Comparison of ENCODE assay signal across 18 mouse cellular contexts in genomic region chr16:23094136-23094535, GRCm38 (mm10). TPM values are rescaled to one million over a fixed set of nuclear protein-coding genes. Genes with fewer than 3 reads are reported as not detected.
DNase-seq lines count a peak whose midpoint lies in the region.
"Had no signal": no experiment of that assay in that cellular context is flagged by ENCODE, and none has a peak within 500 bp of the region (broad histone marks: within the 10 kb centered on the region; RNA-seq: fewer than 3 reads in every experiment).

No protein-coding gene starts in this region.

- intact Hi-C loops in left cerebral cortex, postnatal 25 days (cut with DNase I), result no loop called here

- peak; percentile 22 for DNase-seq in adrenal gland, postnatal 25 days
- no peak for DNase-seq in adrenal gland, postnatal 36 days
- DNase-seq in heart, adult 11 months, result peak; percentile 85
- DNase-seq in heart, adult 8-10 months (ENCODE audit: low spot score), result no peak
- peak; percentile 59 for DNase-seq in 3T3-L1 (ENCODE audit: low read depth, low spot score)
- no peak for DNase-seq in left cerebral cortex, postnatal 25 days (ENCODE audit: low spot score in 2 of 2)
- no peak for DNase-seq in embryo, embryonic 10 days (ENCODE audit: low spot score)
- DNase-seq: adrenal gland, adult 2 months; cerebellum, adult 18-20 months; cerebellum, adult 9-10 months; forebrain, postnatal 0 days; gastrocnemius, adult 2 months; gastrocnemius, postnatal 14 days; heart, adult 18-20 months; heart, postnatal 14 days; heart, postnatal 4 days; kidney, adult 2 months had no signal

RNA-seq across cellular contexts. Expression of gene Eif4a2, which starts 13.1 kb away (rescaled TPM):
- total RNA-seq in adrenal gland, postnatal 25 days (2021), result 464 and 587 TPM in 2 replicates
- total RNA-seq in adrenal gland, postnatal 36 days (2021), result 100 to 1,000 TPM; 505 to 659 TPM
- 100 to 1,000 TPM; 355 to 426 (median 380) TPM for total RNA-seq in heart, adult 8-10 months (2022)
- 100 to 1,000 TPM; 884 to 895 TPM for total RNA-seq in left cerebral cortex, postnatal 25 days (2021)

RNA-seq across cellular contexts. Expression of gene Rfc4, which starts 33.4 kb away (rescaled TPM):
- 9.9 and 10.4 TPM in 2 replicates for total RNA-seq in adrenal gland, postnatal 25 days (2021)
- 1 to 10 TPM; 8.8 TPM for total RNA-seq in adrenal gland, postnatal 36 days (2021)
- total RNA-seq in heart, adult 8-10 months (2022), result 10 to 100 TPM in 1 of 4 experiments, 1 to 10 TPM in 3; 6.7 to 11.0 (median 7.6) TPM
- total RNA-seq in left cerebral cortex, postnatal 25 days (2021), result 1 to 10 TPM; 3.6 to 4.4 TPM

RNA-seq across cellular contexts. Expression of gene Kng1, which starts 36.5 kb away (rescaled TPM):
- 0.24 and 13.8 TPM in 2 replicates for total RNA-seq in adrenal gland, postnatal 25 days (2021)
- total RNA-seq in adrenal gland, postnatal 36 days (2021), result 1 to 10 TPM in 1 of 2 experiments, under 1 TPM in 1; 0.36 to 1.3 TPM
- total RNA-seq in heart, adult 8-10 months (2022), result not detected
- not detected for total RNA-seq in left cerebral cortex, postnatal 25 days (2021)
- total RNA-seq: forebrain, postnatal 0 days; gastrocnemius, adult 2 months; gastrocnemius, postnatal 14 days; heart, adult 18-20 months; heart, postnatal 14 days; hindbrain, postnatal 0 days had no signal

RNA-seq across cellular contexts. Expression of gene Adipoq, which starts 52.2 kb away (rescaled TPM):
- total RNA-seq in adrenal gland, postnatal 25 days (2021), result 138 and 160 TPM in 2 replicates
- total RNA-seq in adrenal gland, postnatal 36 days (2021), result 100 to 1,000 TPM; 289 to 393 TPM
- total RNA-seq in heart, adult 8-10 months (2022), result 1 to 10 TPM; 2.5 to 6.3 (median 3.5) TPM
- total RNA-seq in left cerebral cortex, postnatal 25 days (2021), result not detected
- total RNA-seq: hindbrain, postnatal 0 days had no signal

Comparison
In these comparisons a context has a peak if more than half of its experiments do, and no peak if none do; other contexts are left out.
1. DNase-seq: peak in adrenal gland, postnatal 25 days (single experiment), heart, adult 11 months (single experiment) and 3T3-L1 (single experiment); none in adrenal gland, postnatal 36 days (0 of 2), heart, adult 8-10 months (single experiment), left cerebral cortex, postnatal 25 days (0 of 2) and embryo, embryonic 10 days (single experiment).